Mouse (Mus musculus) ES-Bruce4 (cell line): ENCODE measurements at regions not wholly inside any gene's neighbourhood (a gene's known extent, or its start where the extent isn't known, plus 50 kb on each side); places are given as distances from the start of the nearest gene placed in this dataset.

ENCODE experiments used
- CTCF ChIP-seq: IDR thresholded peaks from one replicate; pipeline ENCODE4 v1.8.1; 2011; ENCODE audit warnings: low read depth, low read length
- POLR2A ChIP-seq: IDR thresholded peaks from one replicate; pipeline ENCODE4 v1.8.1; 2011; ENCODE audit warnings: low read length; ENCODE audit not compliant: insufficient read depth

DNA sequence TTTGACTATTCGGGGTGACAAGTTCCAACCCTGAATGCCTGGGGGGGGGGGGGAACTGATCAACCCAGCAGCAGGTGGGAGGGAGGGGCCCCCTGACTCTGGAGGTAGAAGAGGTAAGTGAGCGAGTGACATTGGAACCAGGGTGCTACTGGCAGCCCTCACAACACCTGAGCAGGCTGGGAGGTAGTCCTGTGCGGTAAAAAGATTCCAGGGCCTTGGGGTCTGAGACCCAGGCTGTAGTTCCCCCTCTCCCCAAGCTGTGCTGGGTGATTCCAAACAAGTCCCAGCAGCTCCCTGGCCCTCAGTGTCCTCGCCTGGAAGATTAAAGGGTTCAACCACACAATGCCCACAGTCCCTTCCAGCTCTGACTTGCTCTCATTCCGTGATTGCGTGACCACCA is 240.4 kb downstream of the 3110018I06Rik start:
- TF ChIP-seq CTCF (no peak), POLR2A (no peak)
